Mouse (Mus musculus) kidney, embryonic 15.5 days (tissue): Measurements from ENCODE around the gene Bri3bp. TPM values are rescaled to one million over a fixed set of nuclear protein-coding genes. Genes with fewer than 3 reads are reported as not detected.
A peak's percentile ranks its signal among the peaks of the same experiment; 100 is the strongest.

ENCODE experiments used
- ATAC-seq: fragments of 200-750 bp; cut with Nextera tagmentation; replicated peaks from 2 replicates; pipeline ENCODE4 v1.8.0; 2017; ENCODE audit warnings: moderate TSS enrichment; ENCODE audit not compliant: low FRiP score
- H3K27ac ChIP-seq: fragments of 300-500 bp; sonication (generic); 2 replicates; pipeline ENCODE4 v1.5.1; 2015; ENCODE audit warnings: mild to moderate bottlenecking, inconsistent platforms
- H3K27me3 ChIP-seq: fragments of 300-500 bp; sonication (generic); 2 replicates; pipeline ENCODE4 v1.6.1; 2015; ENCODE audit warnings: inconsistent platforms
- H3K36me3 ChIP-seq: fragments of 300-500 bp; sonication (generic); 2 replicates; pipeline ENCODE4 v1.6.1; 2015; ENCODE audit warnings: inconsistent platforms
- H3K4me1 ChIP-seq: fragments of 300-500 bp; sonication (generic); 2 replicates; pipeline ENCODE4 v1.6.1; 2015; ENCODE audit warnings: inconsistent platforms
- H3K4me2 ChIP-seq: fragments of 300-500 bp; sonication (generic); 2 replicates; pipeline ENCODE4 v1.6.1; 2015; ENCODE audit warnings: moderate library complexity, mild to moderate bottlenecking, inconsistent platforms
- H3K4me3 ChIP-seq: fragments of 300-500 bp; sonication (generic); replicated peaks from 2 replicates; pipeline ENCODE4 v1.5.1; 2015; ENCODE audit warnings: mild to moderate bottlenecking, inconsistent platforms
- H3K9ac ChIP-seq: fragments of 300-500 bp; sonication (generic); 2 replicates; pipeline ENCODE4 v1.6.1; 2015; ENCODE audit warnings: mild to moderate bottlenecking, inconsistent platforms
- H3K9me3 ChIP-seq: fragments of 300-500 bp; sonication (generic); replicated peaks from 2 replicates; pipeline ENCODE4 v1.6.1; 2016; ENCODE audit warnings: inconsistent platforms
- WGBS: fragments of 180-500 bp; shearing (Covaris S2); methylation state at CpG from one replicate; pipeline ENCODE4 v1.1.7; 2015; ENCODE audit warnings: mixed read lengths; 5-methylcytosine and 5-hydroxymethylcytosine counted together
- polyA plus RNA-seq: library from polyadenylated mRNA; unstranded; fragments of >200 nt; fragmentation: Nextera tagmentation; extraction: Ambion mirVana; gene quantifications from 2 replicates; pipeline ENCODE4 v1.2.1, GENCODE M21; 2015

The Bri3bp gene
- polyA plus RNA-seq, 1 experiment from 2014 or later: 41.5 TPM

- Histone ChIP-seq H3K27ac (peak overlapping the region; percentile 89), H3K27me3 (no peaks in the 10 kb centered on the region), H3K9me3 (no peaks in the 10 kb centered on the region), H3K4me2 (peak overlapping the region; percentile 91), H3K36me3 (peaks cover 11% of the 10 kb centered on the region; the same call in 1 of the 2 replicates), H3K4me3 (peak overlapping the region; percentile 97), H3K9ac (peak overlapping the region; percentile 96), H3K4me1 (peaks cover 28% of the 10 kb centered on the region)
- WGBS: 20% methylated on average over 27 of the region's 27 CpGs
- no peak; the same call in 1 of the 2 replicates for ATAC-seq
These were observed 998 bp downstream of the Bri3bp start for GRCm38 (mm10) chr5:125442136-125442995.

GRCm38 (mm10) chr5:125443335-125443734 lies 2.0 kb downstream of the Bri3bp start:
- WGBS: 90% methylated on average over 5 of the region's 5 CpGs
- no peaks in the 10 kb centered on the region for H3K9me3 ChIP-seq

GRCm38 (mm10) chr5:125443915-125444314 lies 2.5 kb downstream of the Bri3bp start:
- ATAC-seq: no peak
- H3K27me3 ChIP-seq: no peaks in the 10 kb centered on the region
- H3K4me3 ChIP-seq: no peak overlapping the region
- no peak overlapping the region for H3K27ac ChIP-seq
- WGBS: 92% methylated on average over 3 of the region's 3 CpGs
- H3K9ac ChIP-seq: no peak overlapping the region
- no peaks in the 10 kb centered on the region for H3K9me3 ChIP-seq
- peaks cover 28% of the 10 kb centered on the region for H3K4me1 ChIP-seq
- H3K4me2 ChIP-seq: no peak overlapping the region
- peaks cover 11% of the 10 kb centered on the region; the same call in 1 of the 2 replicates for H3K36me3 ChIP-seq

More at GRCm38 (mm10) chr5:125443335-125443734, 2.0 kb downstream of the Bri3bp start:
- H3K9ac ChIP-seq: no peak overlapping the region
- H3K4me3 ChIP-seq: peak overlapping the region; percentile 97; the same call in 1 of the 2 replicates
- ATAC-seq: no peak
- no peaks in the 10 kb centered on the region for H3K27me3 ChIP-seq
- peaks cover 28% of the 10 kb centered on the region for H3K4me1 ChIP-seq
- H3K36me3 ChIP-seq: peaks cover 11% of the 10 kb centered on the region; the same call in 1 of the 2 replicates
- H3K4me2 ChIP-seq: no peak overlapping the region; the same call in 1 of the 2 replicates
- no peak overlapping the region for H3K27ac ChIP-seq

- Histone ChIP-seq H3K4me2 (no peak overlapping the region), H3K36me3 (peaks cover 11% of the 10 kb centered on the region; the same call in 1 of the 2 replicates), H3K4me3 (no peak overlapping the region), H3K9ac (no peak overlapping the region), H3K4me1 (peaks cover 28% of the 10 kb centered on the region), H3K27ac (no peak overlapping the region), H3K9me3 (no peaks in the 10 kb centered on the region), H3K27me3 (no peaks in the 10 kb centered on the region)
- ATAC-seq: no peak
- 94% methylated on average over 4 of the region's 4 CpGs for WGBS
These were observed 3.2 kb downstream of the Bri3bp start for GRCm38 (mm10) chr5:125444554-125444953.

GRCm38 (mm10) chr5:125446344-125446743 lies 5.0 kb downstream of the Bri3bp start:
- Histone ChIP-seq H3K27me3 (no peaks in the 10 kb centered on the region), H3K4me3 (no peak overlapping the region), H3K36me3 (peaks cover 11% of the 10 kb centered on the region; the same call in 1 of the 2 replicates), H3K9ac (no peak overlapping the region), H3K4me2 (no peak overlapping the region), H3K27ac (no peak overlapping the region), H3K9me3 (no peaks in the 10 kb centered on the region), H3K4me1 (peaks cover 21% of the 10 kb centered on the region)
- ATAC-seq: no peak
- WGBS: 74% methylated on average over 7 of the region's 7 CpGs

GRCm38 (mm10) chr5:125448026-125448425 lies 6.7 kb downstream of the Bri3bp start:
- no peaks in the 10 kb centered on the region for H3K9me3 ChIP-seq
- peaks cover 11% of the 10 kb centered on the region for H3K4me1 ChIP-seq
- WGBS: 73% methylated on average over 3 of the region's 3 CpGs
- no peak overlapping the region for H3K27ac ChIP-seq
- H3K4me2 ChIP-seq: no peak overlapping the region
- no peaks in the 10 kb centered on the region for H3K27me3 ChIP-seq
- H3K4me3 ChIP-seq: no peak overlapping the region
- no peak for ATAC-seq
- peaks cover 21% of the 10 kb centered on the region for H3K36me3 ChIP-seq
- H3K9ac ChIP-seq: no peak overlapping the region

GRCm38 (mm10) chr5:125448631-125449030 lies 7.3 kb downstream of the Bri3bp start:
- Histone ChIP-seq H3K9ac (no peak overlapping the region), H3K4me3 (no peak overlapping the region), H3K9me3 (no peaks in the 10 kb centered on the region), H3K36me3 (peaks cover 27% of the 10 kb centered on the region), H3K4me2 (no peak overlapping the region), H3K4me1 (0 out of 2 replicates have a peak, but pooled peaks cover 7% of the 10 kb centered on the region), H3K27ac (no peak overlapping the region), H3K27me3 (no peaks in the 10 kb centered on the region)
- 90% methylated on average over 4 of the region's 4 CpGs for WGBS
- no peak for ATAC-seq

GRCm38 (mm10) chr5:125449306-125449705 lies 7.9 kb downstream of the Bri3bp start:
- H3K27ac ChIP-seq: no peak overlapping the region
- 68% methylated on average over 5 of the region's 5 CpGs for WGBS
- H3K4me1 ChIP-seq: 0 out of 2 replicates have a peak, but pooled peaks cover 4% of the 10 kb centered on the region
- peaks cover 32% of the 10 kb centered on the region for H3K36me3 ChIP-seq
- no peak overlapping the region for H3K9ac ChIP-seq
- H3K9me3 ChIP-seq: no peaks in the 10 kb centered on the region
- no peak overlapping the region for H3K4me2 ChIP-seq
- H3K4me3 ChIP-seq: no peak overlapping the region
- H3K27me3 ChIP-seq: no peaks in the 10 kb centered on the region
- no peak for ATAC-seq

- no peak for ATAC-seq
- WGBS: 88% methylated on average over 9 of the region's 9 CpGs
- no peak overlapping the region for H3K4me3 ChIP-seq
- H3K9me3 ChIP-seq: no peaks in the 10 kb centered on the region
- H3K4me1 ChIP-seq: no peaks in the 10 kb centered on the region
- no peak overlapping the region for H3K27ac ChIP-seq
- H3K4me2 ChIP-seq: no peak overlapping the region
- no peaks in the 10 kb centered on the region for H3K27me3 ChIP-seq
- H3K9ac ChIP-seq: no peak overlapping the region
- peaks cover 40% of the 10 kb centered on the region for H3K36me3 ChIP-seq
These were observed 11.2 kb downstream of the Bri3bp start for GRCm38 (mm10) chr5:125452573-125452972.

- H3K27ac ChIP-seq: no peak overlapping the region
- no peak for ATAC-seq
- no peak overlapping the region for H3K4me2 ChIP-seq
- H3K27me3 ChIP-seq: no peaks in the 10 kb centered on the region
- H3K36me3 ChIP-seq: peaks cover 40% of the 10 kb centered on the region
- H3K4me1 ChIP-seq: no peaks in the 10 kb centered on the region
- H3K9ac ChIP-seq: no peak overlapping the region
- no peaks in the 10 kb centered on the region for H3K9me3 ChIP-seq
- WGBS: 88% methylated on average over 6 of the region's 6 CpGs
- H3K4me3 ChIP-seq: no peak overlapping the region
These were observed 14.7 kb downstream of the Bri3bp start for GRCm38 (mm10) chr5:125456100-125456499.

- Histone ChIP-seq H3K4me2 (no peak overlapping the region), H3K9ac (no peak overlapping the region), H3K4me3 (no peak overlapping the region), H3K36me3 (peaks cover 34% of the 10 kb centered on the region), H3K4me1 (no peaks in the 10 kb centered on the region), H3K27ac (no peak overlapping the region), H3K9me3 (no peaks in the 10 kb centered on the region), H3K27me3 (no peaks in the 10 kb centered on the region)
- 85% methylated on average over 6 of the region's 6 CpGs for WGBS
- no peak for ATAC-seq
These were observed 16.2 kb downstream of the Bri3bp start for GRCm38 (mm10) chr5:125457538-125457937.

GRCm38 (mm10) chr5:125460574-125460973 lies 19.2 kb downstream of the Bri3bp start:
- 88% methylated on average over 3 of the region's 3 CpGs for WGBS
- Histone ChIP-seq H3K27ac (no peak overlapping the region), H3K9me3 (no peaks in the 10 kb centered on the region), H3K4me2 (no peak overlapping the region), H3K4me1 (peaks cover 5% of the 10 kb centered on the region), H3K4me3 (no peak overlapping the region), H3K9ac (no peak overlapping the region), H3K36me3 (peaks cover 7% of the 10 kb centered on the region), H3K27me3 (no peaks in the 10 kb centered on the region)
- no peak for ATAC-seq
